Mouse (Mus musculus) liver, adult 2 months (tissue): ENCODE measurements at regions not wholly inside any gene's neighbourhood (a gene's known extent, or its start where the extent isn't known, plus 50 kb on each side); places are given as distances from the start of the nearest gene placed in this dataset.
A peak's percentile ranks its signal among the peaks of the same experiment; 100 is the strongest.

Experiments
- CTCF ChIP-seq: fragments of 200-500 bp; IDR thresholded peaks from 2 replicates; pipeline ENCODE4 v1.5.1; 2011; ENCODE audit warnings: low read depth, low read length, control low read depth
- POLR2A ChIP-seq: fragments of 200-500 bp; IDR thresholded peaks from 2 replicates; pipeline ENCODE4 v1.6.1; 2011; ENCODE audit warnings: low read length, control low read depth; ENCODE audit not compliant: insufficient read depth; ENCODE audit errors: extremely low read depth

DNA sequence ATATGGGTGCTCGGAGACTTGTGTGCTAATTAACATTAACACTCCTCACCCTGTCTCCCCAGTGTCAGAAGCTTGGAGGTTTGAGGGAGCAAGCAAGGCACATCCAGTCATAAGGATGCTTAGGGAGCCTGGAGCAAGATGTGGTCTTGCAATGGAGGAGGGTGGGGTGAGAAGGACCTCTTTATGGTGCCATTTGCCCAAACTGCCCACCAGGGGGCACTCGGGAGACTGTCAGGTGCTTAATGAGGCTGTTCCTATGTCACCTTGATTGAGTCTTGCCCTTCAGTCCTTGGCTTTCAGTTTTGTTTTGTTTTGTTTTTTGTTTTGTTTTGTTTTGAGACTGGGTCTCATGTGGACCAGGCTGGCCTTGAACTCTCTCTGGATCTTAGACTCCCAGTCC is 138.3 kb upstream of the Sdk2 start:
- TF ChIP-seq CTCF (peak; percentile 81), POLR2A (no peak)
